Mouse (Mus musculus): ENCODE data around the gene Dennd1b.

- TF ChIP-seq MYOG (IDR thresholded peaks at IDR 0.05; ENCODE audit: control insufficient read depth, extremely low read depth, insufficient read length), result no peak
- TF ChIP-seq CTCF (IDR thresholded peaks at IDR 0.05; ENCODE audit: control insufficient read depth, insufficient read depth, insufficient read length), result no peak
- no peak for TF ChIP-seq CEBPB (IDR thresholded peaks at IDR 0.05; ENCODE audit: low read depth)
Measured at GRCm38 (mm10) chr1:138992384-138993138, 29.3 kb downstream of the Dennd1b start.
